Mouse (Mus musculus): ENCODE data around the gene Pitpnm3. TPM values are rescaled to one million over a fixed set of nuclear protein-coding genes. Genes with fewer than 3 reads are reported as not detected.

The Pitpnm3 gene
- polyA plus RNA-seq, 2 experiments from 2014 or later = 0.11 TPM; not detected in 1

DNA sequence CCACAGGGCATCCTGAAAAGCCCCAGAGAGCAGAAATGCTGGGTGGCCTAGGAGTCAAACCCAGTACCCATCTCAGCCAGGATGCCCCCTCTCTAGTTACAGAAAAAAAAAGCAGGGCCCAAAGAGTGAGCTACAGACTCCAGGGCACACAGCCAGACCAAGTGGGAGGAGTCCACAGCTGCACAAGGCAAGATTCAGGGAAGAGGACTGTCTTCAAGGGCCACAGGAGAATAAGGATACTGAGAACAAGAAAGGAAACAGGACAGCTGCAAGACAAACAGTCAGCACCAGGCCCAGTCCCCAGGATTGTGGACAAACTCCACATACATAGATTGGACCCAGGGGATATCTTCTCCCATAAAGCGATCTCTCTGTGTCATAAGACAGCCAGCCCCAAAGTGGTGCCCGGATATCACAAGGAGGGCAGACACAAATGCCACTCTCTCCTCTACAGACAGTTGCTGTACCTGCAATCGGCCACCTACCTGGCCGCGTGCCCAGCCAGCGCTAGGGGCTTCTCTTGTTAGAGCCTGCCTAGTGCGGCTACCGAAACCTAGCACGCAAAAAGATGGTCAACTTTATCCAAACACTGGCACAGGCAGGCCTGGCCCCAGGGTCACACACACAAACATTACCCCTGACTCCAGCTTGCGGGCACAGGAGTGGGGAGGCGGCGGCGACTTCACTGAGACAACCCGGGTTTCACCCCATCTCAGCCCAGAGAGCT, 85.2 kb downstream of the Pitpnm3 start:
- ATAC-seq = no peak

DNA sequence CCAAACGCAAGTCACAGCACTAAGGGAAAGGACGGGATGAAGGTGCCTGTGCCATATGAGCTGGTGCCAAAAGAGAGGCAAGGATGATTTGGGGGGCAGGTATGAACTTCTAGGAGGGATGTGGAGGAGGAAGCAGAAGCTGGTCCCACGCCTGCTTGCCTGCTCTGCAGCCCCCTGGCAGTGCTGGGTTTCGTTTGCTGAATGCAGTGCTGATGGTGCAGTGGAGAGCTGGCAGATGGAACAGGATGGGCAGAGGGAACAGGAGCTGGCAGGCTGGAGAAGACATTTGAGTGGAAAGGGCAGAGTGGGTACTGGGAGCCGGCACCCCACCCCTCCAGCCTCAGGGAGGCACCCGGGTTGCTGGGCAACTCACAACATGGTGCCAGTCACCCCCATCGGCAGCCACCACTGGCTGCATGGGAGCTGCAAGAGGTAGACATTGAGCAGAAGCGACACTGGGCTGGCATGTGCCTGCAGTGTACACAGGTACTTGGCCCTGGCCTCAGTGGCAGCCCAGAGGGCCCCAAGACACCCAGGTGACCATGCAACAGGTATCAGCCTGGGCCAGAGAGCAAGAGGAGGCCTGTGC, 86.3 kb downstream of the Pitpnm3 start:
- ATAC-seq = no peak

DNA sequence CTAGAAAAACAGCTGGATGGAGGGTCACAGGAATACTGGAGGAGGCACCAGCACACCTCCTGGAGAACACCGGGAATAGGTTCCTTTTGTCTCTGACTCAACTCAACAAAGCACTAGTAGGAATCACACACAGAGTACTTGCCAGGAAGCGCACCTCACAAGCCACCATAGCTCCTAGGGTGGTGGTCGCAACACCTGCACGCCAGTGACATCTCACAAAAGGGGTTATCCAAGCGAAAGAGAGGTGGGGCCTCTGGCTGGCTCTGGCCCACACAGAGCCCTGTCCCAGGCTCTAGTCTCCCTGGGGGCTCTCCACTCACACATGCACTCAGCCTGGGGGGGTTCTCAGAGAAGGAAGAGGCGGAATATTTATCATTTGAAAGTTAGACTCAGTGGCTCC, 86.8 kb downstream of the Pitpnm3 start:
- ATAC-seq = no peak

DNA sequence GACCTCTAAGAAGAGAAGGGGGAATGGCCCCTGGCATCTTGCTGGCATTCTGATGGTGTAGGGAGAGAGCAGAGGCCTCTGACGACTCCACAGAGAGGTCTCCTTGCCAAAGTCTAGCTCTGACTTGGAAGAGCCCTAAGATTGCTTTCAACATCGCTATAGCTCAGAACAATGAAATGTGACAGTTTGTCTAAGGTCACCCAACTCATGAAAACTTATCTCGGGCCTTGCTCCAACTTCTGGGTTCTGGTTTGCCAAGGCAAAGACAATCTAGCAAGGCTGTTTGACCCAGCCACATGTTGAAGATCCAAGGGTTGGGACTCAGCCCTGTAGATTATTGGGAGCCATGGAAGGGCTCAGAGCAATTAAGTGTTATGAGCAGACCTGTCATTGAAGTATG, 91.3 kb downstream of the Pitpnm3 start:
- no peak for ATAC-seq

DNA sequence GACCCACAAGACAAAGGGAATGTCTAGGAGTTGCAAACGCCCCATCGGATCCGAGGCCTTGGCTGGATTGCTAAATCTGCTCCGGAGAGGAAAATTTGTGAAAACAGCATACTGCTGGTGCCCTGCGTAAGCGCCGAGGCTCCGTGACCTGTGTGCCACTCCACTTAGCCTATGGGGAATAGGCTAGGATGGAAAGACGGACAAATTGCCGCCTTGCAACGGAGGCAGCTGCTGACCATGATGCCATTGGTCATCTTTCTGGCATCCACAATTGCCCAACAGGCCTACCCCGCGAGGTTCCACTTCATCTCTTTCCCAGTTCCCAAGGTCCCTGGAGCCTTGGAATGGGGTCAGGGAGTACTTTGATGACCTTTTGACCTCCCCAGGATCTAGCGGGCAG, 92.9 kb downstream of the Pitpnm3 start:
- no peak for ATAC-seq

DNA sequence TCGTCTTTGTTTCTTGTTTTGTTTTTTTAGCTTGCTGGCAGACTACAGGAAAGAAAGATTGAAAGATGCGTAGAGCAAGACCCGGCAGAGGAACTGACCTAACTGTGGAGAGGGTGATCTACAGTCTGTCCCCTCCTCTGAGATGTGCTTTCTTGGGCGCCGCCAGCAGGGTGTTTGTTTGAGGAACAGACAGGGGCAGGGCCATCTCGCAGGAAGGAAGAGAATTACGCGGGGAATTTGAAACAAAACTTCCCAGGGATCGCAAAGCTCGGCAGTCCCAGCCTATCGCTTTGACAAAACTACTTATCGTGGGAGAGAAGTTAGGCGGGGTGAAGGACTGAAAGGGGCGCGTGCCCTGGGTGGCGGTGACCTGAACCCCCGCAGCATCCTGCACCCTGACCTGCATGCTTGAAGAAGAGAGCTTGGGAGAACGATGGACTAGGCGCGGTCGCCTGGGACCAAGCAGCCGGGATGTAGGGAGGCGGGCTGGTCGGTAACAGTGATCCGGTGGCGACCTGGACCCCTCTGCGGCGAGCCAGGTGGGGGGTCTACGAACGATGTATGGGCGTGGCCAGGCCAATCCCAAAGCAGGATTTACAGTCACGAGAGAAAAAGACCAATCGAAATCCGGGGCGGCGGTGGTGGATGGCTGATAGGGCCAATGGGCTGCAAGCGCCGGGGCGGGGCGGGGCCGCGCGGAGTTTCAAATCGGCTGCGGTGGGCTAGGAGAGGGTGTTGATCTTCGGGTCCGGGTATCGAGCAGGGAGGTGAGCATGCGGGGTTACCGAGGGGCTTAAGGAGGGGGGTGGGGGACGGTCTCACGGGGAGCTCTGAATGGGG, 93.6 kb downstream of the Pitpnm3 start, which contains the start of gene Pimreg:
Pimreg (plus strand) TSS at position 265 of the 840 bp plus-strand sequence.
- peak; percentile 89 for ATAC-seq

DNA sequence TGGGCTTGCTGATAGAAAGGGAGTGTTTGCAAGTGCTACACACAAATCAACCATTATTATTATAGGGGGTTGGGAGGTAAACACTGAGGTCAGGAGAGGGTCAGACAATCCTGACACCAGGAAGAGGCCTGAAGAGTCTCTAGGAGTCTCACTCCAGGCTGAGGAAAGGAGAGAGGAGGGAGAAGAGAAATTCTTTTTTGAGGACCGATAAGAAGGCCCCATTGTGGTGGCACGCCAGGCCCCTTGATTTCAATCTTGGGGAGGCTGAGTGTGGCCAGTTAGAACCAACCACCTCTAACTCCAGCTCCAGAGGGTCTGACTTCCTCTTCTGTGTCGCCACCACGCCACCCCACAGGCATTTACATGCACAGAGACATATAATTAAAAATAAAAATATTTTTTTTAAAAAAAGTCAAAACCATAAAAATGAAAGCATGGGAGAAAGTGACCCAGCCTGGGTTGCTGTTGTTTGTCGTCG, 94.2 kb downstream of the Pitpnm3 start:
- ATAC-seq = no peak

DNA sequence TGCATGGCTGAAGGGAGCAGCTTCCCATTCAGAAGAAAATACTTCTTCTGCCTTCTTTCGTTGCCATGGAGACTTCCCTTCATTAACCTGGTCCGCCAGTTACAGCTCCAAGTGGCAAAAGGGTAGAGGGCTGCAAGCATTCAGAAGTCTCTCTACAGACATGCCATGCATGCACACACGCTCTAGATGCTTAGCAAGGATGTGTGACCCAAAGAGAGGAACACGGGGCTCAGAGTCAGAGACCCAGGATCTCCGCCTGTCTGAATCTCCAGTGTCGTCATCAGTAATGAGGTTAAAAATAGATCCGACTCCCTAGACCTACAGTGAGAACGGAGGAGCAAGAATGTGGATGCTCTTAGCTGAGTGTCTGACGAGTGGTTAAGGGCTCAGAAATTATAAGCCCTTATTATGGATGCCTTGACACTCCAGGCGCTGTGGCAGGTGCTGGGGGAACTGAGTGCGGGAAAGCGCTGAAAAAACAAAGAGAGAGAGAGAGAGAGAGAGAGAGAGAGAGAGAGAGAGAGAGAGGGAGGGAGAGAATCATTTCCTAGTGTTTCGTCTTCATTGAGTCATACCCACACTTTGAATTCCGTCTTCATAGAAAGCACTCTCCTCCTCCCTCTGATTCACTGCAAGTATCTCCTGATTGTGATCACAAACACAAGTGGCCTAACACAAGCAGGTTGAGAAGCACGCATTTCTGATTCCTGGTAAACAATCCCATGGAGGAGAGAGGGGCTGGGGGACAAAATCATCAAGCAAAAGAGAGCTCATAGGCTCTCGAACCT, 95.8 kb downstream of the Pitpnm3 start:
- ATAC-seq = no peak

DNA sequence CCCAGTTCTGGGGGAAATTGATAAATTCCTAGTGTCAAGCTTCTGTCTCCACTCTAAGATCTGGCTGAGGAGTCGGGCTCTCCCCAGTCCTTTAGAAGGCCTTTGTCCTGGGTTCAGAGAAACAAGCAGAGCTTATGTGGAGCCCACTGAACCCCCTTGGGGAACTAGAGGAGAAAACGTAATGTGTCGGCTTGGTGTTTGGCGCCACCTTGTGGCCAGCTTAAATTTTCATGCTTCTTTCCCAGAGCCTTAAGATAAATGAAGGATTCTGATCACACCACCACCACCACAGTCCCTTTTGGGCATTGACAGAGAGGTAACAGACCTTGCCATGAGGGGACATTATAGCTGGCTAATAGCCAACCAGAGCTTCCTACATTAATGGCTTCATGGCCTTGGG, 97.6 kb downstream of the Pitpnm3 start:
- no peak for ATAC-seq

DNA sequence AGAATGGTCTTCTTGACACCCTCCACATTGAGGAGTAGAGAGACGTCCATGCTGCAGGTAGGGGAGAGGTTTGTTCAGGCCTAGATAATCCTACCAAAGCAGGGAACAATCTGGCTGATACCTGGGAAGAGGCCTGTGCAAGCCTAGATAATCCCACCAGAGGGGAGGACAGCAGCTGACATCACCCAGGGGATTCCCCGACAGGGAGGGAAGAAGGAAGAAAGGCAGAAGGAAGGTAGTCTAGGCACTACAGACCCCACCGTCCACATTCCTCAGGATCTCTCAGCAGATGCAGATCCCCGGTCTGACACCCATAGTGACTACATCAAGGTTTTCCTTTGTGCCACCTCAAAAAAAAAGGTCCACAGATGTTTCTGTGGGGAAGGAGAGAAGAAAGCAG, 98.2 kb downstream of the Pitpnm3 start, which contains the start of gene Aipl1:
Aipl1 (minus strand) TSS at position 101 of the 400 bp plus-strand sequence.
- ATAC-seq = no peak

DNA sequence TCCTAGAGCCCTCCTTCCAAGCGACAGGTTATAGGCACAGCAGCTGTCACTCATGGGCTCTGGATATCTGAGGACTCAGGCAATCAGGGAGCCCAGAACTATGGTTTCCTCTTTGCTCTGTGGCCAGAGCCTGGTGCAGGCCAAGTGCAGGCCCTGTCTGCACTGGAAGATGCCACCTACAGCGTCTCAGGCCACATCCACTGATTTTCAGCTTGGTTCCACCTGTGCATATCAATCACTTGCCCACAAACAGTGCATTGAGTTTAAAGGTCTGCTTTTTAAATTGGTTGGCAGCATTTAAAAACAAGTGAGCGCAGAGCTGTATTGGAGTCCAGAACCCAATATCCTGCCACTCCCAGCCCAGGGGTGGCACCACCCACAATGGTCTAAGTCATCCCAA, 103.0 kb downstream of the Pitpnm3 start:
- no peak for ATAC-seq

DNA sequence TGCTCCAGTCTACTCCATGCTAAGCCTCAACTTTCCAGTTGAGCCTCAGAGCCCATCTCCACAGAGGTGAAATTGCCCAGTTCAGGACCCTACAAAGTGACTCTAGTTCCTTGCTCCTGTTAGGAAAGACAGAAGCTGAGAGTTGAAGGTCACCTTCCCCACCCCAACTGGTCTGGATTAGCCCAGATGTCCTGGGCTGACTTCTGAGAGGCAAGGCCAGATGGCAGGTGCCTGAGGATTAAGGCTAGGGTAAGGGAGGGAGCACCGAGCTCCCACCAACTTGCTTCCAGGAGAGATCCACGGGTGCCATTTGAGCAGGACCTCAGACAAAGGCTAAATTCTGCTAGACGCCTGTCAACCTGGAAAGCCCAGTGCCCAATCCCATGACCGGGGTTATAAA, 103.5 kb downstream of the Pitpnm3 start:
- no peak for ATAC-seq

DNA sequence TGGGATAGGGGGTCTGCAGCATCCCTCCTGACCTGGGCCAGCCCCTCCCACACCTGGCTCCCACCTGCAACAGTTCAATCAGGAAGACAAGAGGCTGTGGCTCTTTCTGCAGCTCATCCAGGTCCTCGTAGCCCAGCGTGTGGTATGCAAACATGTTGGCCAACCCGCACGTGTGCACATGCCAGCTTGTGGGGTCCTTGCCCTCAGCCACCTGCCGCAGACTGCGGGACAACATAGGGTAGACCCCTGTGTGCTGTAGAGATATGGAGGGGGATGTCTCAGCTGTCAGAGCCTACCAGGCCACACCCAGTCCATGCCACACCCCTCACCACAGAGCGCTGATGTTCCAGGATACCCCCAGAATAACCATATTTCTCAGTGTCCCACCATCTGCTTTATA, 104.2 kb downstream of the Pitpnm3 start:
- ATAC-seq = no peak

DNA sequence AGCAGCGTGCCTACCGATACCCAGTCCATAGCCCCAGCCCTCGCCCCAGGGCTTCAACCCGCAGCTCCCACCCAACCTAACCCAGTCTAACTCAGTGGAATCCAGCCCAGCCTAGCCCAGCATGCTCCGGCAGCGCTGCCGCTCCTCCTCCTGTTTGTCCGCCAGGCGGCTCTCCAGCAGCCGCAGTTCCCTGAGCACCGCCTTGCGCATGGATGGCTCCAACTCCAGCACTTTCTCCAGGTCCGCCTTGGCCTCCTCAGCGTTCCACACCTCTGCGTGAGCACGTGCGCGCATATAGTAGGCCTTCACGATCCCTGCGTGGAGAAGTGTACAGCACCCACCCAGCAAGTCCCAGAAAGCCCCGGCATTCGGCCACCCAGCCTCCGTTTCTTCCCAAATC, 106.4 kb downstream of the Pitpnm3 start:
- ATAC-seq = no peak

DNA sequence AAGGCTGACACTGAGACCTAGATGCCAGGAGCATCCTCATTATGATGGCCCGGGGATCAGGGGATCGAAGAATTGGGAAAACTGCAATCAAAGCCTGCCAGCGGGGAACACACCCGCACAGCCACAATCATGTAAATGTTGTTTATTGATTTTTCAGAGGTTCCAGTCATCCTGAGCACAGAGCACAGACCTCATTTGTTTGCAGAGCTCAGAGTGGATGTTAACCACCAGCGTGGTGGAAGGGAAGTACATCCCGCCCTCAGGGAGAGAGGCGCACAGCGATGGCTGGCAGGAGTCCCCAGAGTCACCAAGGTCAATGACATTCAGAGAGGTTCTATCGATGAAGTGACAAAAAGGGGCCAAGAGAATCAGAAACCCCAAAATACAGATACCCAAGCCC, 107.7 kb downstream of the Pitpnm3 start:
- no peak for ATAC-seq

DNA sequence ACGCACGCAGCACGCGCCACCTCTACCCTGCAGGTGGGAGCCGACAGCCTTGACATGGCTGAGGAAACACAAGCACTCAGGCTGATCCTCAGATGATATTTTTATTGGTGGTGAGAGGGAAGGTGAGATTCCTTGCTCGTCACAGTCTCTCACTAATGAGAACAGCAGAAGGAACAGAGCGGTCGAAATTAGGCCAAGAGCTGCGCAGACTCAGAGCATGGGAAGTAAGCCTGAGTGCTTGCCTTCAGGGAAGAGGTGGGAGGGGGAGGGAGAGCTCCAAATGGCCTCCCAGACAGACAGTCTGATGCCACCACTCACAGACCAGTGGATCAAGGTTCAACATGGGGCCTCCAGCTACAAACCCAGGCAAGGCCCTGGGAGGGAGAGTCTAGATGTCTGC, 109.1 kb downstream of the Pitpnm3 start:
- no peak for ATAC-seq

DNA sequence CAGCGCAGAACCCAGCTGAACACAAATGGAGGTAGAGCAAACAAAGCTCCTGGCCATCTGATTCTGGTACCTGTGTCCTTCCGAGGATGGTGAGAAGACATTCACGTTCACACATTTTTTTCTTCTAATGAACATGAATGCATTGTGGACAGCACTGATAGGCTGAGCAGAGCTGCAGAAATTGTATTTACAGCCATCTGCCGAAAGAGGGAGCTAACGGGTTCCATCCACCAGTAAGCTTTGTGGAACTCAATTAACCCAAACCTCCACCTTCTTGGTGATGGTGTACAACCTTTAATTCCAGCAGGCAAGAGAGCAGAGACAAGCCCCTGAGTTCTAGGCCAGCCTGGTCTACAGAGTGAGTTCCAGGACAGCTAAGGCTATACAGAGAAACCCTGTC, 109.7 kb downstream of the Pitpnm3 start:
- ATAC-seq = peak; percentile 39

DNA sequence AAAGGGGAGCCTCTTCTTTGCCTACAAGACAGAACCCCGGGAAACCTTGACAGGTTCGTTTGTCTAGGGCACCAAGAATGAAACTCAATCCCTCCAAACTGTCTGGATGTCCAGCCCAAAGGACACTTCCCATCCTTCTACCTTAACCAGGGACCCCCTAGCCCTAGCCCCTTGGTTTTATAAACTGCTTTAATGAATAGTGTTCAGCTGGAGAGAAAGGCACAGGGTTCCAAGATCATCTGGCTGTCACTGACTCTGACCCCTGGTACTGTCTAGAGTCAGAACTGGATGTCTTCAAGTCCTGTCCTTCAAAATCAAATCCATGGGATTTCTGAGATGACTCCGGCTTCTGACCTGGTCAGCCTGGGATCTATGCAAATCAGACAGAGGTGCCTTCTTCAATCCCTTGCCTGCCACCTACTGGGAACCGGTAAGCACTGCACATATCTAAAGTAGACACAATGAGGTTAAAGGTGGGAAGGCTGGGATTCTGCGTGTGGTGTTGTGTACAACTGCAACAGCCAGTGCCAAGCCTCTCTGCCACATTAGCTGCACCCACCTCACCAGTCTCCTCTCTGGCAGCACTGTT, 111.3 kb downstream of the Pitpnm3 start:
- peak; percentile 79 for ATAC-seq

DNA sequence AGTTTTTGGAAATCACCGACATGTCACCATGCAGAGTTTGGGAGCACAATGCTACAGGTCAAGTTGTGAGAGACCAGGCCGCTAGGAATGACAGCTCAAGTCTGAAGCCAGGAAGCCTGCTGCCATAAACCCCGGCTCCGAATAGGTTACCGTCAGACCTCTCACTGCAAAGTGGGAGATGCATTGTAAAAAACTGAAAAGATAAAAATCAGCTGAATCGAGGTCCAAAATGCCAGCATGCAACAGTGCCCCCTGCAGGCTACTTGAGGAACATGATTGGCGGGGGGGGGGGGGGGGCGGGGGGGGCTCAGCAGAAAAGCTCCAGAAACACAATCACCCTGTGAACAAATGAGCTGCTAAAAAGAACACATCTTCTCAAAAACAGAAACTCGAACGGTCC, 112.0 kb downstream of the Pitpnm3 start:
- ATAC-seq = no peak

DNA sequence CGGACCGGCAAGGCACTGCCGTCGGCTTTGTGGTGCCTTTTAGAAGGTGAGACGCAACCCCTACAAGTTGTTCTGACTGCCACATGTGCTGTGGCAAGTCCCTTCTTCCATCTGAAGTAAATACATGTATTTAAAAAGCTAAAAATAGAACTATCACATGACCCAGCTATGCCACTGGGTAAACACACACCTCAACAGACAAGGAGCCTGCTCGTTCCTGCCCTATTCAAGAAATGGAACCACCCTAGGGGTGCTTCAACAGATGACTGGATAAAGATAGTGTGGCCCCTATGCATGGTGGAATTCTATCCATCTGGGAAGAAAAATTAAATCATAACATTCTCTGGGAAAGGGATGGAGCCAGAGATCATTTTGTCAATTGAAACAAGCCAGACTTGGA, 112.8 kb downstream of the Pitpnm3 start:
- ATAC-seq = no peak

DNA sequence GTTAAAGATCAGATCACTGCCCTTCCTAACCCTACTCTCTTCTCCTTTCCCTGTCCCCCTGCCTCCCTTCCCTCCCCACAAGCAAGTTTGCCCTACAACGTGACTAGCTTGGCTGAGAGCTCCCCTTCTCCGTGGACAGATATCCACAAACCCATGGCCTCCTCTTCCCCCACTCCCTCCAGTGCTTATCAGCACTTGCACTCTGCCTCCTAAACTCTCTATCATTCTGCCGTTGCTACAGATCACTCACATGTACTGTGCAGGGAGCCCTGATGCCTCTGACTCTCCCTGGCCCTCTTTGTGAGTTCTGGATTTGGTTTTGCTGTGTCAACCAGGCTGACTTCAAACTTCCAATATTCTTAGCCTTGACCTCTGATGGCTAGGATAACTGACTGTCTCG, 114.6 kb downstream of the Pitpnm3 start:
- no peak for ATAC-seq

DNA sequence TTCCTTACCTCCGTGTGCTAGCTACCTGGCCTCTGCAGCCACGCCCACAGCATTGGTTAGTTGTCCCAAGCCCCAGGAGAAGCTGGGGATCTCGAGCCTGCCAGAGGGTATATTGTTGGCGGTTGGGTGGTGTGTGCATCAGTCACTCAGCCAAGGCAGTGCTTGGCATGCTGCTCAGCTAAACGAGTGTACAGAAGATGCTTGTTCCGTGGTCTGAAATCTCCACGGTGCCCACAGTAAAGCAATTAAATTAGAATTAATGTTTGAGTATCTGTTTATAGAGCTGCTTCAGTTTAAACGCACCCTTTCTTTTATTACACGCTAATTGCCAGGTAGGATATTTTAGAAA, 118.4 kb downstream of the Pitpnm3 start:
- ATAC-seq = no peak
